Mouse (Mus musculus): ENCODE data around the gene Tdp1. TPM values are rescaled to one million over a fixed set of nuclear protein-coding genes. Genes with fewer than 3 reads are reported as not detected.

Gene Tdp1
- polyA plus RNA-seq (2014; fragmentation: Illumina TruSeq; extraction: RNeasy Lipid Tissue Mini Kit (QIAGEN cat#74804); ENCODE audit: low read depth, low replicate concordance): 1.2 TPM

DNA sequence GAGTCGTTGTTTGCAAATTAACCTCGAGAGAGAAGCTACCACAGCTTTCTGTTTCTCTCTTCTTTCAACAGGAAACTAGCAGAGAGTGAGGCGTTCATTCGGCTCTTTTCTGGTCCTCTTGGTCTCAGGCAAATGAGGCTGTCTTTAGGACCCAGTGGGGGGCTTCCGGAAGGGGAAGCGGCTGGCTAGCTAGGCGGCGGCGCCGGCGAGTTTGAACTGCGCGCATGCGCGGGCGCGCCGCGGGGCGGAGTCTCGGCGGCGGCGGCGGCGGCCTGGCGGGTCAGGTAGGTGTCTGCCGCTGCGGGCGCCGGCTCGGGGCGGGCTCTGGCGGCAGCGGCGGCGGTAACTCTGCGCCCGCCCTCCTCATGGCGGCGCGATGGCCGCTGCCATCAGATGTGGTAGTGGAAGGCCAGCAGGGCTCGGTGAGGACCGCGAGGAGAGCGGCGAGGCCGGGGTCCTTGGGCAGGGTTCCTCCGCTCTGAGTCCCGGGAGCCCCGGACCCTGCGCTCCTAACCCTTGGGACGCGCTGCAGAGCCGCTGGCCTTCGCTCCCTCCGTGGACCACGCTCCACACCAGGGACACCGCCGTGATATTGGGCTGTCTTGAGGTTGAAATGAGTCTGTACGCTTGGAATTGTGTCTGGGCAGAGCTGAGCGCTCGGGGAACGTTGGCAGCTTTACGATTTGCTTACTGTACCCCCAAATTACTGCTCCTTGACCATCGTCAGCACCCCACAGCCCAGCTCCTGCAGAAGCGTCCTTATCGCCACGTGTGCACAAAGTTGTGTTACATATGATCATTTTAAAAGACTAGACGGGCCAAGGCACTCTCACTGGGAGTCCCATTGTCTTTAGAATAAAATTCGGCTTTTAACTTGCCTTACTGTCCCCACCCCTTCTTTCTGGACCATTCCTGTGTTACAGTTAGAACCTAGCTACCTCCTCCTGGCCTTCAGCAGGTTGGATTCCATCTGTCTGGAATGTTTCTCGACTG, at the start of gene Tdp1, which contains the start of gene Efcab11:
TSS of gene Tdp1 (plus strand) at position 249 of the 993 bp plus-strand sequence.
TSS of gene Efcab11 (minus strand) at position 171 of the 993 bp plus-strand sequence.

GRCm38 (mm10) chr12:99964301-99965202, 80.2 kb downstream of the Tdp1 start, which contains the start of gene Kcnk13:
TSS of gene Kcnk13 (plus strand) at chr12:99964499.

Other genes starting within 250 kb of the Tdp1 start
- gene Efcab11, start 78 bp upstream of the Tdp1 start, polyA plus RNA-seq (2014; fragmentation: Illumina TruSeq; extraction: RNeasy Lipid Tissue Mini Kit (QIAGEN cat#74804); ENCODE audit: low read depth, low replicate concordance): 2.8 TPM
- 0.35 TPM for gene Kcnk13, start 80.0 kb downstream of the Tdp1 start, polyA plus RNA-seq (2014; fragmentation: Illumina TruSeq; extraction: RNeasy Lipid Tissue Mini Kit (QIAGEN cat#74804); ENCODE audit: low read depth, low replicate concordance)
- 199 TPM for gene Psmc1, start 225.6 kb downstream of the Tdp1 start, polyA plus RNA-seq (2014; fragmentation: Illumina TruSeq; extraction: RNeasy Lipid Tissue Mini Kit (QIAGEN cat#74804); ENCODE audit: low read depth, low replicate concordance)